ENCODE assay signal across 8 mouse cellular contexts in the genomic region with DNA sequence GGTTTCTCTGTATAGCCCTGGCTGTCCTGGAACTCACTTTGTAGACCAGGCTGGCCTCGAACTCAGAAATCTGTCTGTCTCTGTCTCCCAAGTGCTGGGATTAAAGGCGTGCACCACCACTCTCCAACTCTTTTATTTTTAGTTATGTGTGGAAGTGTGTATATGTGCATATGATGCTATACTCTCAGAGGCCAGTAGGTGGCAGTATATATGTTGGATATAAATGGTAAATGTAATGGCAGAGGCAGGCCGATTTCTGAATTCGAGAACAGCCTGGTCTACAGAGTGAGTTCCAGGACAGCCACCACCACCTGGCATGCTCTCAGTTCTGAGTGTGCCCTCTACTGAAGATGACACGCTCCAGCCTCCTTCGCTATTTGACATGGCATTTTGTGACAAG.
DNase-seq lines count a peak whose midpoint lies in the region; ATAC-seq and TF ChIP-seq lines count a peak whose summit lies in the region.
"Had no signal": no experiment of that assay in that cellular context is flagged by ENCODE, and none has a peak within 500 bp of the region (broad histone marks: within the 10 kb centered on the region; RNA-seq: fewer than 3 reads in every experiment).

No protein-coding gene starts in this region.

- in situ Hi-C loops in Patski (cut with MboI; ENCODE audit: low pct_unique_long_range_greater_than_20kb), result no loop called here

- DNase-seq in layer of hippocampus, adult 2 months (ENCODE audit: low spot score in 2 of 2), result no peak
- DNase-seq in layer of hippocampus, postnatal 10 days (ENCODE audit: low spot score in 2 of 2), result no peak
- DNase-seq in CD4-positive helper T cell, adult 2 months (ENCODE audit: low read depth, low spot score), result peak; percentile 60
- DNase-seq in Patski (ENCODE audit: low read depth, low spot score), result no peak
- no peak for DNase-seq in right cerebral cortex, postnatal 25 days
- DNase-seq in frontal cortex, postnatal 36 days (ENCODE audit: low spot score in 2 of 2), result no peak

- H3K27me3 ChIP-seq in Patski, result peaks cover 7% of the 10 kb centered on the region

- no peak for ATAC-seq in Patski
- peak; percentile 73 for ATAC-seq in megakaryocyte-erythroid progenitor cell, adult 5-6 weeks (replicated peaks; ENCODE audit: low FRiP score, low TSS enrichment, poor library complexity, severe bottlenecking)
- ATAC-seq: forebrain, embryonic 16.5 days had no signal

- POLR2A ChIA-PET in Patski (lab: Charles Lee), result no interaction called here

- H3K4me3 ChIP-seq in layer of hippocampus, adult 2 months, result no peak overlapping the region

- H3K27ac ChIP-seq in layer of hippocampus, adult 2 months, result no peak overlapping the region

- CTCF ChIA-PET in Patski (lab: Charles Lee), result interaction anchor here (0.7 kb wide), 1 partner anchor 429 kb away, joined by 3 read pairs; no protein-coding TSS in a partner anchor

- TF ChIP-seq CTCF in layer of hippocampus, adult 2 months (conservative IDR thresholded peaks at IDR 0.05), result peak; percentile 67
- TF ChIP-seq CTCF in Patski (IDR thresholded peaks at IDR 0.05), result peak; percentile 49
